Mouse (Mus musculus): Measurements from ENCODE around the gene Nfat5. TPM values are rescaled to one million over a fixed set of nuclear protein-coding genes. Genes with fewer than 3 reads are reported as not detected.

Gene Nfat5
- polyA plus RNA-seq, 1 experiment from 2014 or later: 15.2 TPM

GRCm38 (mm10) chr8:107385063-107385462, 91.8 kb downstream of the Nfat5 start:
- H3K27ac ChIP-seq: no peak overlapping the region
- no peak overlapping the region for H3K9ac ChIP-seq
- WGBS: 95% methylated on average over 2 of the region's 2 CpGs
- no peak for ATAC-seq (ENCODE audit: low FRiP score, low read depth)
- H3K36me3 ChIP-seq: peaks cover 8% of the 10 kb centered on the region; the same call in 1 of the 2 replicates
- no peak overlapping the region for H3K4me2 ChIP-seq (replicated peaks)
- no peaks in the 10 kb centered on the region for H3K27me3 ChIP-seq (replicated peaks)
- no peaks in the 10 kb centered on the region for H3K9me3 ChIP-seq
- H3K4me1 ChIP-seq: no peaks in the 10 kb centered on the region
- H3K4me3 ChIP-seq: no peak overlapping the region

GRCm38 (mm10) chr8:107386171-107386570, 92.9 kb downstream of the Nfat5 start:
- Histone ChIP-seq H3K4me3 (no peak overlapping the region), H3K4me1 (no peaks in the 10 kb centered on the region), H3K9me3 (no peaks in the 10 kb centered on the region), H3K27me3 (replicated peaks) (no peaks in the 10 kb centered on the region), H3K4me2 (replicated peaks) (no peak overlapping the region), H3K27ac (no peak overlapping the region), H3K36me3 (no peaks in the 10 kb centered on the region), H3K9ac (no peak overlapping the region)
- no peak for ATAC-seq (ENCODE audit: low FRiP score, low read depth)
- WGBS: 62% methylated on average over 5 of the region's 5 CpGs

GRCm38 (mm10) chr8:107386642-107387041, 93.4 kb downstream of the Nfat5 start:
- Histone ChIP-seq H3K4me2 (replicated peaks) (no peak overlapping the region), H3K9ac (no peak overlapping the region), H3K9me3 (no peaks in the 10 kb centered on the region), H3K4me1 (no peaks in the 10 kb centered on the region), H3K27me3 (replicated peaks) (no peaks in the 10 kb centered on the region), H3K27ac (no peak overlapping the region), H3K4me3 (no peak overlapping the region), H3K36me3 (no peaks in the 10 kb centered on the region)
- 36% methylated on average over 3 of the region's 3 CpGs for WGBS
- no peak for ATAC-seq (ENCODE audit: low FRiP score, low read depth)

GRCm38 (mm10) chr8:107387861-107388260, 94.6 kb downstream of the Nfat5 start:
- no peak for ATAC-seq (ENCODE audit: low FRiP score, low read depth)
- no peaks in the 10 kb centered on the region for H3K4me1 ChIP-seq
- no peaks in the 10 kb centered on the region for H3K27me3 ChIP-seq (replicated peaks)
- H3K27ac ChIP-seq: no peak overlapping the region
- no peak overlapping the region for H3K4me2 ChIP-seq (replicated peaks)
- H3K9ac ChIP-seq: no peak overlapping the region
- no peaks in the 10 kb centered on the region for H3K9me3 ChIP-seq
- WGBS: 75% methylated on average over 5 of the region's 5 CpGs
- no peaks in the 10 kb centered on the region for H3K36me3 ChIP-seq
- no peak overlapping the region for H3K4me3 ChIP-seq

GRCm38 (mm10) chr8:107389557-107389956, 96.3 kb downstream of the Nfat5 start:
- no peaks in the 10 kb centered on the region for H3K27me3 ChIP-seq (replicated peaks)

GRCm38 (mm10) chr8:107390476-107391135, 97.3 kb downstream of the Nfat5 start:
- H3K36me3 ChIP-seq: no peaks in the 10 kb centered on the region
- no peak overlapping the region for H3K9ac ChIP-seq
- H3K27ac ChIP-seq: no peak overlapping the region
- H3K9me3 ChIP-seq: no peaks in the 10 kb centered on the region
- H3K4me3 ChIP-seq: no peak overlapping the region
- no peak overlapping the region for H3K4me2 ChIP-seq (replicated peaks)
- ATAC-seq (ENCODE audit: low FRiP score, low read depth): no peak
- H3K27me3 ChIP-seq (replicated peaks): no peaks in the 10 kb centered on the region
- no peaks in the 10 kb centered on the region for H3K4me1 ChIP-seq
- WGBS: 95% methylated on average over 16 of the region's 16 CpGs

More at GRCm38 (mm10) chr8:107389557-107389956, 96.3 kb downstream of the Nfat5 start:
- Histone ChIP-seq H3K4me2 (replicated peaks) (no peak overlapping the region), H3K36me3 (no peaks in the 10 kb centered on the region), H3K9ac (no peak overlapping the region), H3K9me3 (no peaks in the 10 kb centered on the region), H3K4me3 (no peak overlapping the region), H3K27ac (no peak overlapping the region), H3K4me1 (no peaks in the 10 kb centered on the region)
- 84% methylated on average over 8 of the region's 8 CpGs for whole genome bisulfite sequencing
- ATAC-seq (ENCODE audit: low FRiP score, low read depth): no peak

- no peak overlapping the region for H3K4me3 ChIP-seq
- H3K27me3 ChIP-seq (replicated peaks): no peaks in the 10 kb centered on the region
- 70% methylated on average over 4 of the region's 4 CpGs for WGBS
- H3K36me3 ChIP-seq: no peaks in the 10 kb centered on the region
- no peak overlapping the region for H3K9ac ChIP-seq
- ATAC-seq (ENCODE audit: low FRiP score, low read depth): no peak
- H3K9me3 ChIP-seq: no peaks in the 10 kb centered on the region
- no peak overlapping the region for H3K4me2 ChIP-seq (replicated peaks)
- no peak overlapping the region for H3K27ac ChIP-seq
- H3K4me1 ChIP-seq: no peaks in the 10 kb centered on the region
Measured at GRCm38 (mm10) chr8:107391136-107391516, 97.9 kb downstream of the Nfat5 start.

GRCm38 (mm10) chr8:107395397-107395796, 102.1 kb downstream of the Nfat5 start:
- no peak overlapping the region for H3K4me3 ChIP-seq
- H3K36me3 ChIP-seq: no peaks in the 10 kb centered on the region
- no peaks in the 10 kb centered on the region for H3K4me1 ChIP-seq
- H3K4me2 ChIP-seq (replicated peaks): no peak overlapping the region
- no peak overlapping the region for H3K27ac ChIP-seq
- ATAC-seq (ENCODE audit: low FRiP score, low read depth): no peak
- no peaks in the 10 kb centered on the region for H3K27me3 ChIP-seq (replicated peaks)
- no peak overlapping the region for H3K9ac ChIP-seq
- no peaks in the 10 kb centered on the region for H3K9me3 ChIP-seq

GRCm38 (mm10) chr8:107396106-107396670, 102.9 kb downstream of the Nfat5 start:
- no peak overlapping the region for H3K9ac ChIP-seq
- no peak overlapping the region for H3K4me2 ChIP-seq (replicated peaks)
- no peaks in the 10 kb centered on the region for H3K4me1 ChIP-seq
- WGBS: 89% methylated on average over 10 of the region's 10 CpGs
- H3K27ac ChIP-seq: no peak overlapping the region
- no peak overlapping the region for H3K4me3 ChIP-seq
- no peak for ATAC-seq (ENCODE audit: low FRiP score, low read depth)
- no peaks in the 10 kb centered on the region for H3K9me3 ChIP-seq
- no peaks in the 10 kb centered on the region for H3K36me3 ChIP-seq
- no peaks in the 10 kb centered on the region for H3K27me3 ChIP-seq (replicated peaks)

GRCm38 (mm10) chr8:107397665-107398064, 104.4 kb downstream of the Nfat5 start:
- H3K4me1 ChIP-seq: peaks cover 4% of the 10 kb centered on the region; the same call in 1 of the 2 replicates

GRCm38 (mm10) chr8:107399495-107399894, 106.2 kb downstream of the Nfat5 start:
- H3K27me3 ChIP-seq (replicated peaks): no peaks in the 10 kb centered on the region
- H3K27ac ChIP-seq: no peak overlapping the region
- H3K4me1 ChIP-seq: peaks cover 14% of the 10 kb centered on the region
- no peak overlapping the region for H3K4me2 ChIP-seq (replicated peaks)
- H3K9me3 ChIP-seq: no peaks in the 10 kb centered on the region
- no peak overlapping the region for H3K9ac ChIP-seq
- no peaks in the 10 kb centered on the region for H3K36me3 ChIP-seq
- 42% methylated on average over 9 of the region's 9 CpGs for WGBS
- H3K4me3 ChIP-seq: no peak overlapping the region
- ATAC-seq (ENCODE audit: low FRiP score, low read depth): no peak

More at GRCm38 (mm10) chr8:107397665-107398064, 104.4 kb downstream of the Nfat5 start:
- Histone ChIP-seq H3K4me3 (no peak overlapping the region), H3K27ac (no peak overlapping the region), H3K9me3 (no peaks in the 10 kb centered on the region), H3K27me3 (replicated peaks) (no peaks in the 10 kb centered on the region), H3K36me3 (no peaks in the 10 kb centered on the region), H3K9ac (no peak overlapping the region), H3K4me2 (replicated peaks) (no peak overlapping the region)
- WGBS: 72% methylated on average over 12 of the region's 12 CpGs
- ATAC-seq (ENCODE audit: low FRiP score, low read depth): no peak

GRCm38 (mm10) chr8:107401866-107402265, 108.6 kb downstream of the Nfat5 start:
- Histone ChIP-seq H3K36me3 (0 out of 2 replicates have a peak, but pooled peaks cover under 1% of the 10 kb centered on the region), H3K27ac (no peak overlapping the region), H3K27me3 (replicated peaks) (no peaks in the 10 kb centered on the region), H3K4me3 (no peak overlapping the region), H3K9me3 (no peaks in the 10 kb centered on the region), H3K4me1 (peaks cover 14% of the 10 kb centered on the region), H3K4me2 (replicated peaks) (no peak overlapping the region), H3K9ac (no peak overlapping the region)
- 87% methylated on average over 5 of the region's 5 CpGs for WGBS
- no peak for ATAC-seq (ENCODE audit: low FRiP score, low read depth)

Measured in neural tube, embryonic 12.5 days (tissue).